Mouse (Mus musculus): ENCODE data around the gene Wipi1.

DNA sequence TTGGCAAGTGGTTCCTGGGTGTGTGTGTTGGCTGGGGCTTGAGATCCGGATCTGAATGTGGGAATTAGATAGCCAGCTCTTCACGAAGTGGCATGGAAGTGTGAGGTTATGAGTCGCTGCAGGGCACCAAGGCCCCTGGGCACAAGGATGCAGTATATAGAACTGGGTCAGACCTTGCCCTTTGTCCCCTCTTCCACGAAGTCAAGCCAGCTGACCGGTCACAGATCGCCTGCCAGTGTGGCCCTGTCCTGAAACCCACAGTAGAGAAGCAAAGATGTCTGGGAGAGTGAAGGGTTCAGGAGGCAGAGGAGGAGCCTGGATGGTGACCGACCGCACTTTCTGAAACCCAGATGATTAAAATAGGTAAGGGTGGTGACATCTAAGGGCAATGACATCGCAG lies 68.3 kb downstream of the Wipi1 start:
- no peak for TF ChIP-seq CTCF (IDR thresholded peaks at IDR 0.05; ENCODE audit: borderline replicate concordance, insufficient read depth, low read depth, low read length)
- no peak for TF ChIP-seq POLR2A (IDR thresholded peaks at IDR 0.05; ENCODE audit: borderline replicate concordance, insufficient read depth, low read length)
